10 mouse cellular contexts compared by ENCODE assay signal in the genomic region with DNA sequence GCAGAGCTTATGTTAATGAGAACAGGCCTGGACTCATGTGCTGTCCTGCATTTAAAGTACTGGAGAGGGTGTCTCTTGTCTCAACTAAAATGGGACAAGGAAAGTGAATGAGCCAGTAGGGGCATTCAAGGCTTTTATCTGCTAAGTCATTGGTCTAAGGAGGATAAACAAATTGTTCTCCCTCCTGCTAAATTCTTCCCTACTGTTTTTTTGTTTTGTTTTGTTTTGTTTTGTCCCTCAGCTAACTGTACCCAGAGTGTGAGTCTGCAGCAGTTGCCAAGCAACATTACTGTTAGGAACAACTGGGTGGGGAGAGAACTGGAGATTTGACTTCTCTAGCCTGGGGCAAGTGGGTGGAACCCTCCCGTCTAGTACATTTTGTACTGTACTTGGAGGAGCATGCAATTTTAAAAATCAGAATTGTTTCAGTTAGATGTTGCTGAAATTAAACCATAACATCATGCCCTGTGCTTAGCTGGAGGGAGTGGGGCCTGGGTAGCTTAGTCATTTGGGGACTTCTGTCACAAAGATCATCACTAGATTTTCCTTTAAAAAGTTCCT. TPM values are rescaled to one million over a fixed set of nuclear protein-coding genes. Genes with fewer than 3 reads are reported as not detected.
DNase-seq lines count a peak whose midpoint lies in the region; ATAC-seq and TF ChIP-seq lines count a peak whose summit lies in the region.
"Had no signal": no experiment of that assay in that cellular context is flagged by ENCODE, and none has a peak within 500 bp of the region (broad histone marks: within the 10 kb centered on the region; RNA-seq: fewer than 3 reads in every experiment).

No protein-coding gene starts in this region.

- H3K4me1 ChIP-seq in kidney, embryonic 16.5 days (ENCODE audit: insufficient read depth, low read length) = peaks cover 7% of the 10 kb centered on the region; the same call in 1 of the 2 replicates
- 0 out of 2 replicates have a peak, but pooled peaks cover 4% of the 10 kb centered on the region for H3K4me1 ChIP-seq in intestine, embryonic 15.5 days (replicated peaks)

- CTCF ChIA-PET in Patski (lab: Charles Lee) = interaction anchor here (1.1 to 1.4 kb wide), 4 partner anchors 8 to 41 kb away, joined by 3 to 4 read pairs (median 3); no protein-coding TSS in a partner anchor

- H3K27ac ChIP-seq in kidney, embryonic 16.5 days (ENCODE audit: low read length) = no peak overlapping the region
- H3K27ac ChIP-seq in intestine, embryonic 15.5 days = no peak overlapping the region
- H3K27ac ChIP-seq: hindbrain, embryonic 15.5 days; limb, embryonic 13.5 days had no signal

- ATAC-seq in kidney, embryonic 16.5 days (ENCODE audit: low FRiP score, low TSS enrichment) = no peak
- ATAC-seq in Patski = peak; percentile 21
- no peak for ATAC-seq in erythroid progenitor cell, adult 5-6 weeks (replicated peaks; ENCODE audit: low FRiP score, poor library complexity, severe bottlenecking)
- ATAC-seq in intestine, embryonic 15.5 days = no peak

- TF ChIP-seq CTCF in Patski (IDR thresholded peaks at IDR 0.05) = no peak

- no peaks in the 10 kb centered on the region for H3K36me3 ChIP-seq in kidney, embryonic 16.5 days (ENCODE audit: insufficient read depth, low read length)
- no peaks in the 10 kb centered on the region for H3K36me3 ChIP-seq in intestine, embryonic 15.5 days
- H3K36me3 ChIP-seq: hindbrain, embryonic 15.5 days; limb, embryonic 13.5 days had no signal

- peak; percentile 68 for DNase-seq in kidney, adult 18-20 months
- no peak for DNase-seq in Patski (ENCODE audit: low read depth, low spot score)
- peak; percentile 78 to 88 for DNase-seq in heart, adult 9 months (ENCODE audit: low spot score in 2 of 2)
- peak; percentile 92 for DNase-seq in lung, postnatal 25 days (ENCODE audit: low spot score)
- DNase-seq in embryo, embryonic 10 days (ENCODE audit: low spot score) = no peak

- no peaks in the 10 kb centered on the region for H3K27me3 ChIP-seq in kidney, embryonic 16.5 days (ENCODE audit: insufficient read depth, low read length)
- H3K27me3 ChIP-seq in Patski = no peaks in the 10 kb centered on the region
- no peaks in the 10 kb centered on the region for H3K27me3 ChIP-seq in intestine, embryonic 15.5 days (replicated peaks)
- H3K27me3 ChIP-seq: hindbrain, embryonic 15.5 days; limb, embryonic 13.5 days had no signal

- H3K9ac ChIP-seq in kidney, embryonic 16.5 days (replicated peaks; ENCODE audit: low read length) = no peak overlapping the region
- no peak overlapping the region for H3K9ac ChIP-seq in intestine, embryonic 15.5 days
- H3K9ac ChIP-seq: hindbrain, embryonic 15.5 days; limb, embryonic 13.5 days had no signal

- no peak overlapping the region for H3K4me3 ChIP-seq in kidney, embryonic 16.5 days (ENCODE audit: low read length)
- H3K4me3 ChIP-seq in intestine, embryonic 15.5 days (replicated peaks) = no peak overlapping the region
- H3K4me3 ChIP-seq: hindbrain, embryonic 15.5 days; limb, embryonic 13.5 days had no signal

- no peak overlapping the region for H3K4me2 ChIP-seq in kidney, embryonic 16.5 days (replicated peaks; ENCODE audit: low read depth, low read length)
- no peak overlapping the region for H3K4me2 ChIP-seq in intestine, embryonic 15.5 days (replicated peaks)
- H3K4me2 ChIP-seq: hindbrain, embryonic 15.5 days; limb, embryonic 13.5 days had no signal

- POLR2A ChIA-PET in Patski (lab: Charles Lee) = interaction anchor here (1.0 to 1.3 kb wide), 2 partner anchors 10 to 55 kb away, joined by 4 to 7 read pairs; no protein-coding TSS in a partner anchor

- H3K9me3 ChIP-seq in kidney, embryonic 16.5 days (ENCODE audit: low read length) = 0 out of 2 replicates have a peak, but pooled peaks cover 3% of the 10 kb centered on the region
- no peaks in the 10 kb centered on the region for H3K9me3 ChIP-seq in intestine, embryonic 15.5 days
- H3K9me3 ChIP-seq: hindbrain, embryonic 15.5 days; limb, embryonic 13.5 days had no signal

- WGBS in kidney, embryonic 16.5 days = 49% methylated on average over 1 of the region's 1 CpGs
- 45% methylated on average over 1 of the region's 1 CpGs for WGBS in intestine, embryonic 15.5 days

- in situ Hi-C loops in Patski (cut with MboI; ENCODE audit: low pct_unique_long_range_greater_than_20kb) = no loop called here

RNA-seq across cellular contexts. Expression of a gene that starts 5.0 kb away (rescaled TPM):
- 20.6 TPM in 2 replicates for polyA plus RNA-seq in kidney, embryonic 16.5 days (2015; fragmentation: Nextera tagmentation; extraction: Ambion mirVana)
- 28.5 TPM for polyA plus RNA-seq in Patski (2021)
- 34.6 and 54.9 TPM in 2 replicates for total RNA-seq in erythroid progenitor cell, adult 5-6 weeks (2015; ENCODE audit: low replicate concordance)
- total RNA-seq in erythroid progenitor cell, adult 5-6 weeks (2017; ENCODE audit: low replicate concordance) = 22.3 and 28.8 TPM in 2 replicates
- polyA plus RNA-seq in intestine, embryonic 15.5 days (2015; fragmentation: Nextera tagmentation; extraction: Ambion mirVana) = 26.3 and 31.1 TPM in 2 replicates

RNA-seq across cellular contexts. Expression of a gene that starts 55.8 kb away (rescaled TPM):
- polyA plus RNA-seq in kidney, embryonic 16.5 days (2015; fragmentation: Nextera tagmentation; extraction: Ambion mirVana) = 22.3 and 22.6 TPM in 2 replicates
- 12.5 TPM for polyA plus RNA-seq in Patski (2021)
- total RNA-seq in erythroid progenitor cell, adult 5-6 weeks (2015; ENCODE audit: low replicate concordance) = 25.2 and 34.6 TPM in 2 replicates
- total RNA-seq in erythroid progenitor cell, adult 5-6 weeks (2017; ENCODE audit: low replicate concordance) = 21.8 and 38.1 TPM in 2 replicates
- 15.0 and 15.6 TPM in 2 replicates for polyA plus RNA-seq in intestine, embryonic 15.5 days (2015; fragmentation: Nextera tagmentation; extraction: Ambion mirVana)

Comparison
In these comparisons a context has a peak if more than half of its experiments do, and no peak if none do; other contexts are left out.
1. DNase-seq: peak in kidney, adult 18-20 months (single experiment), heart, adult 9 months (2 of 2) and lung, postnatal 25 days (single experiment); none in Patski (single experiment) and embryo, embryonic 10 days (single experiment).